Mouse (Mus musculus) intestine, postnatal 0 days (tissue): ENCODE results near the gene Sgms1. TPM values are rescaled to one million over a fixed set of nuclear protein-coding genes. Genes with fewer than 3 reads are reported as not detected.

ENCODE experiments used
- polyA plus RNA-seq: library from polyadenylated mRNA; unstranded; fragments of >200 nt; fragmentation: Nextera tagmentation; extraction: Ambion mirVana; gene quantifications from 2 replicates; pipeline ENCODE4 v1.2.1, GENCODE M21; 2015

The Sgms1 gene
- polyA plus RNA-seq, 1 experiment from 2014 or later: 18.6 TPM

Other genes starting within 250 kb of the Sgms1 start
- 89.1 and 99.6 TPM in 2 replicates for gene Rpl9-ps6, start 76.9 kb upstream of the Sgms1 start, polyA plus RNA-seq
- 62.3 and 68.7 TPM in 2 replicates for gene Minpp1, start 96.1 kb upstream of the Sgms1 start, polyA plus RNA-seq
- gene Papss2, start 206.1 kb upstream of the Sgms1 start, polyA plus RNA-seq: 27.6 and 34.7 TPM in 2 replicates